Mouse (Mus musculus): ENCODE results near the gene Zhx3. TPM values are rescaled to one million over a fixed set of nuclear protein-coding genes. Genes with fewer than 3 reads are reported as not detected.

Gene Zhx3
- total RNA-seq (2017) = 1.6 to 4.1 TPM (median 2.0 TPM) in 3 replicates

DNA sequence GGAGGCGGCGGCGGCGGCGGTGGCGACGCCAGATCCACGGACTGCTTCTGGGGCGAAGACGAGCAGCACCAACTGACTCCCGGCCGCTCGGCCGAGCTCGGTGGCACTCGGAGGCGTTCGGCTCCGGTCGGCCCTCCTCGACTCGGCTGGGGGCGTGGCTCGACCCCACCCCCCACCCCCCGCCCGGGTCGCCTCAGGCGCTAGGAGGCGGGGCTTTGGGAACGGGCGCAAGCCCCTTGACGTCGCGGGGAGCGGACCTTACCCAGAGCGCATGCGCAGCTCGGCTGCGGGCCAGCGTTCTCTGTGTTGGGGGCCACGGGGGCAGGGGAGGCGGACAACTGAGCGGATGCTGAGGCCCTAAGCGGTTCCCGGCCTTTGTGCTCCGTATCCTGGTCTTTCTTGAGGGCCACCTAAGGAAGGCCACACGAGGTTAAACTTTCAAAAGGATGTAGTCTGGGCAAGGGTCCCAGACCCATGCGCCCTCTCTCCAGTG, at the start of gene Zhx3:
Zhx3 (minus strand) TSS at position 109 of the 493 bp plus-strand sequence.
- peak; percentile 62; the same call in 1 of the 2 replicates for ATAC-seq (replicated peaks; ENCODE audit: insufficient number of reproducible peaks, low FRiP score, low TSS enrichment, poor library complexity, severe bottlenecking)

DNA sequence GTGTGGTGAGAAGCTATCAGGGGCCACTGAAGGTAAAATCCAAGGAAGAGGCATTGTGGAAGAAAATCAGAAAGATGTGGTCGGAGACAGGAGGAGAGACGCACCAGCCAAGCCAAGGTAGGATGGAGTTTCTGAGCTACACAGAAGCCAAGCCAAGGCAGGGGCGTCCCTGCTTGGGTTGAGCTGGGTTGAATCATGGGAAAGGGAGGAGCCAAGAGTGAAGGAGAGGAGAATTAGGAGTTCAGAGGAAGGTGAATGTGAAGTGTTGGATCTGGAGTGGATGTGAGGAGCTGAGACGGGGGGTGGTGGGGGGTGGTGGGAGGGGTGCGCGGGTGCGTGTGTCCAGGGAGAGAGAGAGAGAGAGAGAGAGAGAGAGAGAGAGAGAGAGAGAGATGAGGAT, 48.5 kb upstream of the Zhx3 start:
- ATAC-seq (replicated peaks; ENCODE audit: insufficient number of reproducible peaks, low FRiP score, low TSS enrichment, poor library complexity, severe bottlenecking) = no peak

DNA sequence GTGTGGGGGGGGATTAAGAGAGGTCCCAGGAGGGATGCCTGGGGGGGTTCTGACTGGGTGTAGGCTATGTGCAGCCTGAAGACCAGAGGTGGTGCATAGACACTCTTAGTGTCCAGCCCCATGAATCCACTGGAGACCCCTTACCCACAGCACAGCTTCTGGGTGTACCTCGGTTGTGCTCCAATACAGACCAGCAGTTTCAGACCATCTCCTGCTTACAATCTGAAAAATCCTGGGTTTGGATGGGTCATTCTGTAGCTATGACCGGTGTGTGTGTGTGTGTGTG, 46.1 kb upstream of the Zhx3 start:
- no peak for ATAC-seq (replicated peaks; ENCODE audit: insufficient number of reproducible peaks, low FRiP score, low TSS enrichment, poor library complexity, severe bottlenecking)

DNA sequence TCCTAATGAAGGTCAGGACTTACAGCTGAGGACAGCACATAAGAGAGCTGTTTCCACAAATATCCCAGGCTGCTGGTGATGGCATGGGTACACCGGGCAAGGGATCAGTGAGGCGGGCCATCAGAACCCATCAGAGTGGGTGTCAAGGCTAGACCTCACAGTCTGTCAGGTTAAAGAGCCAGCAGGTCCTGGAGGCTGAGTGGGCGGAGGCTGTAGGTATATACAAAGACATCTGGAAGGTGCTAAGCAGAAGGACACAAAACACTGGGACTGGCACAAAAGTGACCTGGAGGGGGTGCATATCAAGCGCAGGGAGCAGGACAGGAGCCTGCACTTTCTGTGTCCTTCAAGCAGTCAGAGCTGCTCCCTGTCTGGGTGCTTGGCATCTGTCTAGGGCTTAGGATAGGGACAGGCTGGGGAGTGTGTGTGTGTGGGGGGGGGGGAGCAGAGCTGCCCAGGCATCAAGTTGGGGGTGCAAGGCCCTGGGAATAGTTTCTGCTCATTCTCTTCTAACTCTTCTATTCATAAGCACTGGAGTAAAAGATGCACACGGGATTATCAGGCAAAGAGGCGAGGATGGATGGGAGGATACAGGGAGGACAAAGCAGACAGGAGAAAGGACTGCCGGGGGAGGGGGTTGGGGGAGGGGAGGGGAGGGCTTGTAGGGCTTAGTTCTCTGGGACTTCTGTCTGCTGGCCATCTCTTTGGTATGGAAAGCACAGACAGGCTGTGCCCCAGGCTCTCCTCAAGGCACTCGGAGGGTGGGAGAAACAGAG, 45.5 kb upstream of the Zhx3 start:
- ATAC-seq (replicated peaks; ENCODE audit: insufficient number of reproducible peaks, low FRiP score, low TSS enrichment, poor library complexity, severe bottlenecking) = no peak

DNA sequence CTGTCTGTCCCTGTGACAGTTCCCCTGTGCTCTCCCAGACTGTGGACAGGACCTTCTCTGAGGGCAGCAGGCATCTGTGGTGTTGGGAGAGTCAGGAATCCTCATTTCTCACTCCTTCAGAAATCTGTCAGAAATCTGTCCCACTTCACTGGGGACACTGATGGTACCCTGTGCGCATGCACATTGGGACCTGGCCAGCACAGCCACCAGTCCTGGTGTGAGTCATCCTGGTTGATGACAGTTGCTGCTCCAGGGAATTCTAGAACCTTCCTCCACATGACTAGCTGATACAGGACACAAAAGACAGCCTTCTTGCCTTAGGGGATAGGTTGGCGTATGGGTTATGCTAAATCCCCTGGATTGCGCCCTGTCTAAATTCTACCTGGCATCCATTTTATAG, 44.5 kb upstream of the Zhx3 start:
- ATAC-seq (replicated peaks; ENCODE audit: insufficient number of reproducible peaks, low FRiP score, low TSS enrichment, poor library complexity, severe bottlenecking) = no peak

DNA sequence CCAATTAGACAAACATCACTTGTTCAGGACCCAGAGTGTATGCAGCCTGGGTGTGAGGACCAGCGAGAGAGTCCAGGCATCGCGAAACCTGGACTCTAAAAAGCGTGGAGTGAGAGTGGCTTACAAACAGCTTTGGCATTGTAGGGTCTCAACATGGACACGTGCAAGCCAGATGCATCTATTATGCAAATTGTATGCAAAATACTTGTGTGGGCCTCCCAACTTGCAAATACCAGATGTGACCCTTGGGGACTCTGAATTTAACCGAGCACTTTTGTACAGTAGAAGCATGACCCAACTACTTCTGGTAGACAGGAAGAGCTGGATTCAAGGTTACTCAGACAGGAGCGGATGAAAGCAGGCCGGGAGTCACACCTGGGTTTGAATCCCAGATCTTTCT, 43.9 kb upstream of the Zhx3 start:
- no peak for ATAC-seq (replicated peaks; ENCODE audit: insufficient number of reproducible peaks, low FRiP score, low TSS enrichment, poor library complexity, severe bottlenecking)

DNA sequence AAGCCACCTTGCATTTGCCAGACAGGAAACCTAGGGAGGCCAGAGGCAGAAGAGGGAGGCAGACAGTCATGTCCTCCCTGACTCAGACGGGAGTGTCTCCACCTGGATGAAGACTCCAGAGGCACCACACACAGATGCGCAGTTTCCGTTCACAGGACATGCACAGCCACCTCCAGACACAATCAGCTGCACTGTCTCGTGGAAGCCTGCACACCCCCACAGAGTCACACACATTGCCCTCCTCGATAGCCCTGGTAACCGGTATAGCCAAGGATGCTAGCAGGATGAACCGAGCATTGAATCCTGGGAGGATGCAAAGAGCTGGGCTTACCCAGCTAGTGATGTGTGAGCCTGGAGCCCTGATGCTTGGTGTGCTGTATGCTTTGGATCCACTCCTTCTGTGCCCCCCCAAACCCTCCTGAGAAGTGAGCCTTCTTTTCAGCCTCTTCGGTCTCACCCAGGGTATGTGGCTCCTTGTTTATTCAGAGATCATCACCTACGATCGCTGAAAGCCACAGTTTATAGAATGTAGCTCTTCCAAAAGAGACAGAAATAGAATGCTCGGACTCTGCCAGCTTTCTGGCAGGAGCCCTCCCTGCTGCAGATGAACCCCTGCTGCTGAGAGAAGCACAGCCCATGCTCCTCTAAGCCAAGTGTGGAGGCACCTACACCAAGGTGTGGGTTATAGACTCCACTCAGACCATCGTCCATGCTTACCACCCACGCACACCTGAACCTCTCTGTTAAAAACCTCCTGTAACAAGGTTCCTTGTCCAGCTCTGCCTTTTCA, 43.2 kb upstream of the Zhx3 start:
- no peak for ATAC-seq (replicated peaks; ENCODE audit: insufficient number of reproducible peaks, low FRiP score, low TSS enrichment, poor library complexity, severe bottlenecking)

DNA sequence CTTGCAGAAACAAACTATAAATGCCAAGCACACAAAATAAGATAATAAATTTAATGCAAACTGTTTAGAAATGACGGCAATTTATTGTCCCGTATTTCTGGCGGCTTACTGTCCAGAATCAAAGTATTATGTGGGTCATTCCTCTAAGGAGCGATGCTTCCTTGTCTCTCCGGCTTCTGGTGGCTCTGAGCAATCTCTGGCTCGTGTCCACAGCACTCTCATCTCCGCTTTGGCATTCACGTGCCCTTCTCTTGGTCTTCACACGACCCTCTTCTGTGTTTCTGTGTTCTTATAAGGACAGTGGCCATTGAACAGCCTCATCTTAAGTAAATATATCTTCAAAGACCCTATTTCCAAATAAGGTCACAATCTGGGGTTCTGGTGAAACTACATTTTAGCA, 41.9 kb upstream of the Zhx3 start:
- no peak for ATAC-seq (replicated peaks; ENCODE audit: insufficient number of reproducible peaks, low FRiP score, low TSS enrichment, poor library complexity, severe bottlenecking)

DNA sequence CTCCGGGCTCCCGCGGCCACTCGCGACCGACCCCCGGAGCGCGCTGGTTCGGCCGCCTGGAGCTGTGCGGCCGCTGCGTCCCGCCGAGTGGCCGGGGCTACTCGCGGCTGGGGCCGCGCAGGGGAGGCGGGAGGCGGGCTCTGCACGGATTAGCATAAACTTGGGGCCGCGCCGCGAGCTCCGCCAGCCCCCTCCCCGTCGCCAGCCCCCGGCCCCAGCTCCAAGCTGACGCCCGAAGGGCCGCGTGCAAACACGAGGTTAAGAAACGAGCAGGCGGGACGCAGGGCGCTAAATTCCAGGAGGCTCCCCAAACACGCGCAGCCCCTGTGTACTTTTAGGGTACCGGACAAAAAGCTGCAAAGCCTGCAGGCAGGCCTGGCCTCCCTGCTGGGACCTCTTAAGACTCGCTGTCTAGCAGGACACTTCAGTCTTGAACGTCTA, 39.5 kb upstream of the Zhx3 start, which contains the start of gene Emilin3:
Emilin3 (minus strand) TSS at position 98 of the 441 bp plus-strand sequence.
- no peak for ATAC-seq (replicated peaks; ENCODE audit: insufficient number of reproducible peaks, low FRiP score, low TSS enrichment, poor library complexity, severe bottlenecking)

DNA sequence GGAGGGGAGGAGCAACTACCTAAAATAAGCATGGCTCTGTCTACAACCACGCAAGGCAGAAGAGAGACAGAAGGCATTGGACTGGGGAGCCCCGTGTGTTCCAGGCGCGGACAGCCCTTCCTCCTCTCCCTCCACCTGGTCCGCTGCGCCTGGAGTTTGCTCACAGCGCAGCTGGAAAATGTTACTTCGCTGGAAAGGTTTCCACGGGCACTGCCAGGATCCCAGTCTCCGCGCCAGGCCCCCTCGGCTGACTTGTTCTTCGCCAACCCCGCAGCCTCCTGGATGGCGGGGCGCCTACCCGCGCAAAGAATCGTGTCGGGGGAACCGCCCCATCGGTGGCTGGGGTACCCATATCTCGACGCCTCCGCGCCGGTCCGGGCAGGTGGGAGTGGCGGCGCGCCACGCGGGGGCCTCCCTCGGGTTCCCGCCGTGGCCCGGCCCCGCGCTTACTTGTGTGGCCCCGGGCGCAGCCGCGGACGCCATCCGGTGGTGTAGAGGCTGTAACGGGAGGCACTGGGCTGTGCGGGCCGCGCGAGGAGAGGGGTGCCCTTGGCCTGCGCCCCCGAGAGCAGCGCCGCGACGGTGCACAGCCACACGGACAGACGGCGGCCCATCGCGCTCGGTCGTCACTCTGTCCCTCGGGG, 38.9 kb upstream of the Zhx3 start:
- no peak for ATAC-seq (replicated peaks; ENCODE audit: insufficient number of reproducible peaks, low FRiP score, low TSS enrichment, poor library complexity, severe bottlenecking)

DNA sequence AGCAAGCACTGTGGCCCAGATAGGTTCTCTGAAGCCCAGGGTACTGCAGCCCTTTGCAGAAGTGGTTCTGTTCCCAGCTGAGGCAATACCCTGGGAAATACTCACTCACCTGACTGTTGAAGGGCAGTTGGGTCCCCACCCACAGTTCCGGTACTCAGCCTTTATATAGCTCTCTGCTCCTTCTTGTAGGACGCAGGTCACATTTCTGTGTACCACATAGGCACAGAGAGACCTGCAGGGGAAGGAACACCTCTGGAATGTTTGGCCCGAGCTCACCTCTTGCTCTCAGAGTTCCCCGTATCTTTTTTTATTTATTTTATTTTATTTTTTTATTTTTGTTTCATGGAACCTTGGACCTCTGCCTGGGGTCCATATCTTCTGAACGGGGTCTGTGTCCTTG, 37.8 kb upstream of the Zhx3 start:
- no peak for ATAC-seq (replicated peaks; ENCODE audit: insufficient number of reproducible peaks, low FRiP score, low TSS enrichment, poor library complexity, severe bottlenecking)

DNA sequence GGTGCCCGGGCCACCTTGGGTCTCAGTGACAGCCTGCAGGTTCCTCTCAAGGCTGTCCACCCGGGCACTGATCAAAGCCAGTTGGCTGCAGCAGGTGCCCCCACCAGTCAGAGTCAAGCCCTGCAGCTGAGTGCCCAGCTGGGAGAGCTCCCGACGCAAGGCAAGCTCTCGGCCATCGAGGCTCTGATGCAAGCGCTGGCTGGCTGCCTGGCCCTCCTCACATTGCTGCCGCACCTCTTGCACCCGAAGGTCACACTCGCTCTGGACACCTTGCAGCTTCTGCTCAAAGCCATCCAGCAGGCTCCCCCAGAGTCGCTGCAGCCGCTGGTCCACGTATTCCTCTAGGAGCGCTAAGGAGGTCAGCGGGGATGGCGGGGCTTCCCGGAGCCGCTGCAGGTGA, 35.8 kb upstream of the Zhx3 start:
- no peak for ATAC-seq (replicated peaks; ENCODE audit: insufficient number of reproducible peaks, low FRiP score, low TSS enrichment, poor library complexity, severe bottlenecking)

DNA sequence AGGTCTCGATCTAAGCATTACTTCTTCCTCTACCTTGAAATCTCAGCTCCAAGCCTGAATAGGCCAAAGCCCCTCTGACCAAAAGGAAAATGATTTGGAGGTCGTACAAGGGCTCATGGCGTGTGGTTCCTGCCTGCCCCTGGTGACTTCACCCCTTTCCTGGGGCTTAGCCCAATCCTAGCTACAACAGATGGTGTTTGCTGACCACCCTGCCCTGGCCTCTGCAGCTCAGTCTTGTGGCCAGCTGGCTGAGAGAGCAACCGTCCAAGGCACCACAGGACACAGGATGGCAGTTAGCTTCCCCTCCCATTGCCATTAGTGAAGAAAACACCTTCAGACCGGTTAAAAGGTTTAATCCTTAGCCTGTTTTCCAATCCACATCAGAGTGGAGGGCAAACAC, 33.3 kb upstream of the Zhx3 start:
- no peak for ATAC-seq (replicated peaks; ENCODE audit: insufficient number of reproducible peaks, low FRiP score, low TSS enrichment, poor library complexity, severe bottlenecking)

DNA sequence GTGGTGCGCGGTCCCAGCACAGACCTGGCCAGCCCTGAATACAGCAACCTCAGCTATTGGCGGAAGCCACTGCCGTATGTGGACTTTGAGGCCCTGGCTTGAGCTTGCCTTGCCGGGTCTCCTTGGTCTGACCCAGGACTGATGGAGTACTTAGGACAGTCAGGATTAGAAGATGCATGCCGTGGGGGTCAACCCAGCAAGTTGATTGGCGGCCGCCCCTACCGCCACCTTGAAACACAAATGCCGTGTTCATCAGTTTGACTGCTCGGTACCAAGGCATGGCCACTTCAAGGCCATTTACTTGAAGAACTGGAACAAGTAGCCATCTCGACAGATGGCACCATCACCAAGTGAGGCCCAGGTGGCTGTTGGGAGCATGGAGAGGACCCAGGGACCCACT, 32.5 kb upstream of the Zhx3 start:
- ATAC-seq (replicated peaks; ENCODE audit: insufficient number of reproducible peaks, low FRiP score, low TSS enrichment, poor library complexity, severe bottlenecking) = no peak

DNA sequence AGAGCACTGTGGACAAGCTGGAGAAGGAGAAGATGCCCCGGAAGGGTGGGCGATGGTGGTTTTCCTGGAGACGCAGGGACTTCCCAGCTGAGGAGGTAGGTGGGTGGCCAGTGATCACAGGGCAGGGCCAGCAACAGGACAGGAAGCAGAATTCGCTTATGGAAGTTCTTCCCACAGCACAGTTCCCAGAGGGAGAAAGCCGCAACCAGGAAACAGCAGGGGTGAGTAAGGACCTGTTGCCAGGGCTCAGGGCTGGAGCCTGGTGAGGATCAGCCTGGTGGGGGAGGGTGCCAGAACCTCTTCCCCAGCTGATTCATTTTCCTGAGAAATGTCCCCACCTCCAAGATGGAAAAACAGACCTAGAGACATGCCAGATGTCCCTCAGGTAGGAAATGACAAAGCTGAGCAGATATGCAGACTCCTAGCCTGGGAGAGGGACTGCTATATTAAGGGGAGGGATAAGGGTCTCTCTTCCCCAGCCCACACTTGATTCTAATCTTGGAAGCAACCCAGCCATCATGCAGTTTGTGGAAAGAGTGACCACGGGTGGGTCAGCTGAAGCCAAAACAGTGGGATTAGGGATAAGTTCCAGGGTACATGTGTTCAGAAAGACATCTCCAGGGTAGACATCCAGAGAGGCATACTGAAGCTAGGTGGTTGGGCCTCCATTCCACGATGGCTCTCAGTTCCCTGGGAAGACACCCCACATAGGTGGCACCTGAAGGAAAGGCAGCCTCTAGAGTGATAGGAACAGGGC, 29.0 kb upstream of the Zhx3 start:
- ATAC-seq (replicated peaks; ENCODE audit: insufficient number of reproducible peaks, low FRiP score, low TSS enrichment, poor library complexity, severe bottlenecking) = no peak

DNA sequence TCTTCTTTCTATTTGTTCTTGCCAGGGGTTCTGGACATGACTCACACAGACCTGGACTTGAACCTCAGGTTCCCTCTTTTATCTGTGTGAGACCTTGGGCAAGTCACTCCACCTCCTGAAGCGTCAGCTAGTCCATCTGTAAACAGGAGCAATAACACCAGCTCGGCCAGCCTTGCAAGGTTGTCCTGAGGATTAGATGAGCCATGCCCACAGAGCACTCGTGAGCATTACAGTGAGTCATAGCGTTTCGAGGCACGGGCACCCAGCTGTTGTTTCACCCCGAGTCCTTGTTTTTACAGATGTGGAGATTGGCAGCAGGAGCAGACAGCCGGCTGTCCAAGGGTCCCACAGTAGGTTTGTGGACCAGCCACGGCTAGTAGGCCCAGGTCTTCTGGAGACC, 18.9 kb upstream of the Zhx3 start:
- ATAC-seq (replicated peaks; ENCODE audit: insufficient number of reproducible peaks, low FRiP score, low TSS enrichment, poor library complexity, severe bottlenecking) = no peak

DNA sequence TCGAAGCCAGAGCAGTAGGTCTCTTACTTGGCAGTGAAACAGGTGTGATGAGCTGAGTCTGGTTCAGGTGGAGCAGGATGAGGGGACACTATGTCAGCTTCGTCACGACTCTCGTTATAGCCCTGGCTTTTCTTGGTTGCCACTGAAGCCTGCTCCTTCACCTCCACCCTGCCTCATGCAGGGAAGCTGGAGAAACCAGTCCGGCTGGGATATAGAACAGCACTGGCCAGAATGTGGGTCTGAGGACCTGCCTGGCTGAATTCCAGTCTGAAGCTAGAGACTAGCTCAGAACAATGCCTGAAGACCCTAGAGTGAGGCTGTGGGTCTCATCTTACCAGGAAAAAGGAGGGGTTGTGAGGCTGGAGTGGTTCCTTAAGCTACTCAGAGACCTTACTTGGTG, 18.2 kb upstream of the Zhx3 start:
- ATAC-seq (replicated peaks; ENCODE audit: insufficient number of reproducible peaks, low FRiP score, low TSS enrichment, poor library complexity, severe bottlenecking) = no peak

DNA sequence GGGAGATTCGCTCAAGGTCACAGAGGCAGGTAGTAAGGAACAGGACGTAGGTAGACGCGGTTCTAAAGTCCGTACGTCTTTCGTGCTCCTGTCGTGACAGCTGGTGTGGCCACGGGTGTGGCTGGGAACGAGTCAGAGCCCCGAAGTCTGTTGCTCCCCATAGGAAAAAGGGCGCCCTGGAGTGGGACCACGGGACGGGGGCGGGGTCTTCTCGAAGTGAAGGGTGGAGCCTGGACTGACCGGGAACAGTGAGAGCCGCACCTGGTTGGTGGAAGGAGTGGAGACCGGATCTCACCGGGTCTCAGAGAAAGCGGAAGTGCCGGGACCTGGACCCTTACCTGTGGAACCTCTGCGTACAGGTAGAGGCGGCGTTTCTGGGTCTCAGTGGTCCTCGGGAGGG, 15.1 kb upstream of the Zhx3 start:
- ATAC-seq (replicated peaks; ENCODE audit: insufficient number of reproducible peaks, low FRiP score, low TSS enrichment, poor library complexity, severe bottlenecking) = no peak

DNA sequence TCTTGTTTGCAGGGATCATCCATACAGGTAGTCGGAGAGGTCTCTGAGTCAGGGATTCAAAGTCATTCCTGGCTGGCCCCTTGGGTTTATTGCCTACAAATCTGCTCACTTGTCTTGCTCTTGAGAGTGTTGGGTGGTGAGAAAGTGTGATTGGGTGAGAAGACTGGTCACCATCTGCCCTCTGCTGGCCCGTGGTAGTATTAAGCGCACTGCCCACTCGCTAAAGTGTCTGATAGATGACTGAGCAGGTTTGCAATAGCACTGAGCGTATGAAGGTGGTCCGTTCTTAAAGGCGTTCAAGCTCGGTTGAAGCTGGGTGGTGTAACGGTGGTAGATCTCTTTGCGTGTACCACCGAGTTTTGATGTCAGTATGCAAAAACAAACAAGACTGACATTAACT, 14.5 kb upstream of the Zhx3 start:
- peak; percentile 72 for ATAC-seq (replicated peaks; ENCODE audit: insufficient number of reproducible peaks, low FRiP score, low TSS enrichment, poor library complexity, severe bottlenecking)

Data from monocyte, adult 5-6 weeks (primary cell).